11 mouse cellular contexts compared by ENCODE assay signal in the genomic region with DNA sequence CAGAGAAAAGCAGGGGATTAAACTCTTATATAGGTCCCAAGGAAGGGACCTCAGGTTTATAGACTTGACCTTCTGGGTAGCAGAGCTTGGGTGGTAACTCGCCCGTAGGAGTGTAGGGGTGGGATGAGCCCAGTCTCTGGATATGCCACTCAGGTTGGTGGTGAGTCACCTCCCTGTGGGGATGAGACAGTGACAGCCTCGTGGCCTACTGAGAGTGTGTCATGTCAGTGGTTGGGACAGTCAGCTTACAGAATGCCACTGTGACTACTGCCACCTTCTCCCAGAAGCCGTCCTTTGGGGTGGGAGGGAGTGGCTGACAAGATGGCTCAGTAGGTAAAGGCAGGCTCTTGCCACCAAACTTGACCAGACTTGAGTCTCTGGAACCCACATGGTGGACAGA. TPM values are rescaled to one million over a fixed set of nuclear protein-coding genes. Genes with fewer than 3 reads are reported as not detected.
DNase-seq lines count a peak whose midpoint lies in the region; ATAC-seq and TF ChIP-seq lines count a peak whose summit lies in the region.
"Had no signal": no experiment of that assay in that cellular context is flagged by ENCODE, and none has a peak within 500 bp of the region (broad histone marks: within the 10 kb centered on the region; RNA-seq: fewer than 3 reads in every experiment).

No protein-coding gene starts in this region.

- no peak for ATAC-seq in midbrain, postnatal 0 days (ENCODE audit: low FRiP score)
- ATAC-seq in hindbrain, postnatal 0 days, result no peak
- ATAC-seq in stomach, postnatal 0 days (ENCODE audit: low FRiP score, low TSS enrichment), result no peak

- DNase-seq in heart, embryonic 10.5 days (ENCODE audit: low spot score), result no peak
- no peak for DNase-seq in heart, adult 9 months (ENCODE audit: low spot score in 2 of 2)
- no peak for DNase-seq in midbrain, embryonic 10.5 days (ENCODE audit: low spot score)
- no peak for DNase-seq in midbrain, postnatal 0 days (ENCODE audit: low spot score)
- no peak for DNase-seq in hindbrain, postnatal 0 days (ENCODE audit: low spot score)
- no peak for DNase-seq in stomach, postnatal 0 days (ENCODE audit: low spot score)
- no peak for DNase-seq in right cerebral cortex, postnatal 14 days
- DNase-seq in ovary, postnatal 10 days (ENCODE audit: low spot score), result no peak
- DNase-seq: spleen, adult 18-20 months; thymus, postnatal 25 days had no signal

- H3K9me3 ChIP-seq in heart, embryonic 10.5 days, result no peaks in the 10 kb centered on the region
- no peaks in the 10 kb centered on the region for H3K9me3 ChIP-seq in midbrain, embryonic 10.5 days (replicated peaks)
- H3K9me3 ChIP-seq in midbrain, postnatal 0 days (ENCODE audit: low read length), result no peaks in the 10 kb centered on the region
- no peaks in the 10 kb centered on the region for H3K9me3 ChIP-seq in hindbrain, postnatal 0 days (ENCODE audit: low read length)
- H3K9me3 ChIP-seq in stomach, postnatal 0 days (ENCODE audit: control insufficient read depth, low read length), result no peaks in the 10 kb centered on the region
- H3K9me3 ChIP-seq: neural tube, embryonic 12.5 days had no signal

- TF ChIP-seq EP300 in stomach, postnatal 0 days (optimal IDR thresholded peaks at IDR 0.05), result no peak

- H3K36me3 ChIP-seq in heart, embryonic 10.5 days, result peaks cover 24% of the 10 kb centered on the region
- peaks cover 31% of the 10 kb centered on the region for H3K36me3 ChIP-seq in midbrain, embryonic 10.5 days
- H3K36me3 ChIP-seq in midbrain, postnatal 0 days (ENCODE audit: insufficient read depth, low read length), result peaks cover 16% of the 10 kb centered on the region
- no peaks in the 10 kb centered on the region for H3K36me3 ChIP-seq in hindbrain, postnatal 0 days (ENCODE audit: insufficient read depth, low read length)
- peaks cover 3% of the 10 kb centered on the region; the same call in 1 of the 2 replicates for H3K36me3 ChIP-seq in stomach, postnatal 0 days (ENCODE audit: control insufficient read depth, insufficient read depth, low read length)

- 0 out of 2 replicates have a peak overlapping the region, but pooled peaks have one; percentile 54 for H3K27ac ChIP-seq in heart, embryonic 10.5 days
- H3K27ac ChIP-seq in midbrain, embryonic 10.5 days (replicated peaks), result peak overlapping the region; percentile 99
- H3K27ac ChIP-seq in midbrain, postnatal 0 days (ENCODE audit: low read depth, low read length), result no peak overlapping the region
- H3K27ac ChIP-seq in hindbrain, postnatal 0 days, result peak overlapping the region; percentile 90
- peak overlapping the region; percentile 85 for H3K27ac ChIP-seq in stomach, postnatal 0 days (replicated peaks)
- H3K27ac ChIP-seq: neural tube, embryonic 12.5 days had no signal

- H3K4me2 ChIP-seq in midbrain, postnatal 0 days (ENCODE audit: low read depth, low read length, poor library complexity, severe bottlenecking), result no peak overlapping the region
- H3K4me2 ChIP-seq in hindbrain, postnatal 0 days (ENCODE audit: low read depth, low read length), result no peak overlapping the region
- H3K4me2 ChIP-seq in stomach, postnatal 0 days (replicated peaks; ENCODE audit: low read depth), result no peak overlapping the region
- H3K4me2 ChIP-seq: neural tube, embryonic 12.5 days had no signal

- no peak overlapping the region for H3K4me3 ChIP-seq in heart, embryonic 10.5 days
- no peak overlapping the region for H3K4me3 ChIP-seq in midbrain, embryonic 10.5 days
- no peak overlapping the region for H3K4me3 ChIP-seq in midbrain, postnatal 0 days (ENCODE audit: low read depth, low read length)
- H3K4me3 ChIP-seq in hindbrain, postnatal 0 days (ENCODE audit: low read length), result no peak overlapping the region
- H3K4me3 ChIP-seq in stomach, postnatal 0 days (ENCODE audit: low read depth, low read length), result no peak overlapping the region
- H3K4me3 ChIP-seq: neural tube, embryonic 12.5 days had no signal

- WGBS in heart, embryonic 10.5 days, result 80% methylated on average over 4 of the region's 4 CpGs
- 88% methylated on average over 4 of the region's 4 CpGs for WGBS in midbrain, embryonic 10.5 days
- WGBS in midbrain, postnatal 0 days, result 87% methylated on average over 4 of the region's 4 CpGs
- 84% methylated on average over 4 of the region's 4 CpGs for WGBS in hindbrain, postnatal 0 days
- WGBS in stomach, postnatal 0 days, result 79% methylated on average over 4 of the region's 4 CpGs

- TF ChIP-seq CTCF in midbrain, postnatal 0 days (IDR thresholded peaks at IDR 0.05), result no peak
- TF ChIP-seq CTCF in hindbrain, postnatal 0 days (IDR thresholded peaks at IDR 0.05; ENCODE audit: low read depth), result no peak
- TF ChIP-seq CTCF in stomach, postnatal 0 days (IDR thresholded peaks at IDR 0.05; ENCODE audit: low read depth), result no peak

- H3K9ac ChIP-seq in midbrain, postnatal 0 days (replicated peaks; ENCODE audit: low read length, poor library complexity, severe bottlenecking), result no peak overlapping the region
- H3K9ac ChIP-seq in hindbrain, postnatal 0 days (replicated peaks; ENCODE audit: low read length), result no peak overlapping the region
- no peak overlapping the region for H3K9ac ChIP-seq in stomach, postnatal 0 days (ENCODE audit: low read length)

- H3K27me3 ChIP-seq in heart, embryonic 10.5 days (ENCODE audit: insufficient read depth, poor library complexity, severe bottlenecking), result no peaks in the 10 kb centered on the region
- H3K27me3 ChIP-seq in midbrain, embryonic 10.5 days (ENCODE audit: low read depth, poor library complexity, severe bottlenecking), result no peaks in the 10 kb centered on the region
- no peaks in the 10 kb centered on the region for H3K27me3 ChIP-seq in midbrain, postnatal 0 days (ENCODE audit: insufficient read depth, low read length)
- no peaks in the 10 kb centered on the region for H3K27me3 ChIP-seq in hindbrain, postnatal 0 days (ENCODE audit: insufficient read depth, low read length)
- H3K27me3 ChIP-seq in stomach, postnatal 0 days (ENCODE audit: control insufficient read depth, insufficient read depth, low read length), result no peaks in the 10 kb centered on the region
- H3K27me3 ChIP-seq: neural tube, embryonic 12.5 days had no signal

- H3K4me1 ChIP-seq in heart, embryonic 10.5 days, result peaks cover 77% of the 10 kb centered on the region
- peaks cover 71% of the 10 kb centered on the region for H3K4me1 ChIP-seq in midbrain, embryonic 10.5 days
- peaks cover 10% of the 10 kb centered on the region; the same call in 1 of the 2 replicates for H3K4me1 ChIP-seq in midbrain, postnatal 0 days (ENCODE audit: insufficient read depth, low read length)
- H3K4me1 ChIP-seq in hindbrain, postnatal 0 days (ENCODE audit: insufficient read depth, low read length), result peaks cover 16% of the 10 kb centered on the region
- peaks cover 14% of the 10 kb centered on the region for H3K4me1 ChIP-seq in stomach, postnatal 0 days (replicated peaks; ENCODE audit: control insufficient read depth, insufficient read depth)

RNA-seq across cellular contexts. Expression of gene Trmt61a, which starts 8.5 kb away (rescaled TPM):
- polyA plus RNA-seq in heart, embryonic 10.5 days (2016; fragmentation: Nextera tagmentation; extraction: Ambion mirVana), result 12.7 and 18.9 TPM in 2 replicates
- 18.4 and 18.7 TPM in 2 replicates for polyA plus RNA-seq in midbrain, embryonic 10.5 days (2016; fragmentation: Nextera tagmentation; extraction: Ambion mirVana)
- 23.2 and 27.5 TPM in 2 replicates for total RNA-seq in midbrain, postnatal 0 days (2014; rRNA removed)
- polyA plus RNA-seq in midbrain, postnatal 0 days (2015; fragmentation: Nextera tagmentation; extraction: Ambion mirVana), result 8.4 and 8.7 TPM in 2 replicates
- 29.7 and 32.7 TPM in 2 replicates for total RNA-seq in hindbrain, postnatal 0 days (2014; rRNA removed)
- 9.2 TPM in 2 replicates for polyA plus RNA-seq in hindbrain, postnatal 0 days (2015; fragmentation: Nextera tagmentation; extraction: Ambion mirVana)
- polyA plus RNA-seq in stomach, postnatal 0 days (2015; fragmentation: Nextera tagmentation; extraction: Ambion mirVana), result 7.4 and 8.5 TPM in 2 replicates

RNA-seq across cellular contexts. Expression of gene Ckb, which starts 14.3 kb away (rescaled TPM):
- polyA plus RNA-seq in heart, embryonic 10.5 days (2016; fragmentation: Nextera tagmentation; extraction: Ambion mirVana), result 408 and 575 TPM in 2 replicates
- polyA plus RNA-seq in midbrain, embryonic 10.5 days (2016; fragmentation: Nextera tagmentation; extraction: Ambion mirVana), result 2,837 and 3,349 TPM in 2 replicates
- 1,673 and 2,112 TPM in 2 replicates for total RNA-seq in midbrain, postnatal 0 days (2014; rRNA removed)
- 1,654 and 1,809 TPM in 2 replicates for polyA plus RNA-seq in midbrain, postnatal 0 days (2015; fragmentation: Nextera tagmentation; extraction: Ambion mirVana)
- 3,255 and 3,584 TPM in 2 replicates for total RNA-seq in hindbrain, postnatal 0 days (2014; rRNA removed)
- 2,405 and 2,624 TPM in 2 replicates for polyA plus RNA-seq in hindbrain, postnatal 0 days (2015; fragmentation: Nextera tagmentation; extraction: Ambion mirVana)
- 532 and 573 TPM in 2 replicates for polyA plus RNA-seq in stomach, postnatal 0 days (2015; fragmentation: Nextera tagmentation; extraction: Ambion mirVana)

RNA-seq across cellular contexts. Expression of gene Bag5, which starts 26.7 kb away (rescaled TPM):
- polyA plus RNA-seq in heart, embryonic 10.5 days (2016; fragmentation: Nextera tagmentation; extraction: Ambion mirVana), result 43.7 and 47.7 TPM in 2 replicates
- 57.2 and 62.0 TPM in 2 replicates for polyA plus RNA-seq in midbrain, embryonic 10.5 days (2016; fragmentation: Nextera tagmentation; extraction: Ambion mirVana)
- total RNA-seq in midbrain, postnatal 0 days (2014; rRNA removed), result 28.7 and 43.5 TPM in 2 replicates
- polyA plus RNA-seq in midbrain, postnatal 0 days (2015; fragmentation: Nextera tagmentation; extraction: Ambion mirVana), result 68.7 and 70.8 TPM in 2 replicates
- 21.1 and 22.7 TPM in 2 replicates for total RNA-seq in hindbrain, postnatal 0 days (2014; rRNA removed)
- 60.1 and 64.3 TPM in 2 replicates for polyA plus RNA-seq in hindbrain, postnatal 0 days (2015; fragmentation: Nextera tagmentation; extraction: Ambion mirVana)
- polyA plus RNA-seq in stomach, postnatal 0 days (2015; fragmentation: Nextera tagmentation; extraction: Ambion mirVana), result 34.9 and 36.9 TPM in 2 replicates

RNA-seq across cellular contexts. Expression of gene Apopt1, which starts 26.7 kb away (rescaled TPM):
- polyA plus RNA-seq in heart, embryonic 10.5 days (2016; fragmentation: Nextera tagmentation; extraction: Ambion mirVana), result 53.3 and 55.2 TPM in 2 replicates
- polyA plus RNA-seq in midbrain, embryonic 10.5 days (2016; fragmentation: Nextera tagmentation; extraction: Ambion mirVana), result 59.8 and 59.9 TPM in 2 replicates
- 17.9 and 27.8 TPM in 2 replicates for total RNA-seq in midbrain, postnatal 0 days (2014; rRNA removed)
- 63.1 and 67.0 TPM in 2 replicates for polyA plus RNA-seq in midbrain, postnatal 0 days (2015; fragmentation: Nextera tagmentation; extraction: Ambion mirVana)
- 23.6 and 28.1 TPM in 2 replicates for total RNA-seq in hindbrain, postnatal 0 days (2014; rRNA removed)
- polyA plus RNA-seq in hindbrain, postnatal 0 days (2015; fragmentation: Nextera tagmentation; extraction: Ambion mirVana), result 60.3 and 63.9 TPM in 2 replicates
- polyA plus RNA-seq in stomach, postnatal 0 days (2015; fragmentation: Nextera tagmentation; extraction: Ambion mirVana), result 41.8 and 42.8 TPM in 2 replicates
